Mouse (Mus musculus) liver, adult 10 weeks (tissue): ENCODE measurements around the gene Tmem176a. TPM values are rescaled to one million over a fixed set of nuclear protein-coding genes. Genes with fewer than 3 reads are reported as not detected.

Experiments
- polyA plus RNA-seq: library from polyadenylated mRNA; stranded (reverse); fragments of 350-450 nt; fragmentation: Illumina TruSeq; extraction: RNeasy Lipid Tissue Mini Kit (QIAGEN cat#74804); gene quantifications from one replicate; pipeline ENCODE4 v1.2.3, GENCODE M21; 2014; ENCODE audit warnings: low read depth, low replicate concordance

Tmem176a gene
- 74.1 TPM for polyA plus RNA-seq

GRCm38 (mm10) chr6:48840371-48840969 lies at the start of gene Tmem176a:
Tmem176a (plus strand) TSS chr6:48840919.

GRCm38 (mm10) chr6:48840973-48841625 lies 380 bp downstream of the Tmem176a start, which contains the start of gene Tmem176b:
Tmem176b (minus strand) TSS chr6:48841496.

GRCm38 (mm10) chr6:48872596-48872995 lies 31.9 kb downstream of the Tmem176a start, which contains the start of gene Aoc1:
Aoc1 (plus strand) TSS chr6:48872896.

Other genes with a start within 250 kb of the Tmem176a start
- gene Repin1, start 247.0 kb upstream of the Tmem176a start, polyA plus RNA-seq = 15.9 TPM
- not detected for gene Gm44965, start 247.0 kb upstream of the Tmem176a start, polyA plus RNA-seq
- gene Zfp775, start 238.9 kb upstream of the Tmem176a start, polyA plus RNA-seq = 0.08 TPM
- not detected for gene AI854703, start 214.2 kb upstream of the Tmem176a start, polyA plus RNA-seq
- gene Gimap8, start 193.7 kb upstream of the Tmem176a start, polyA plus RNA-seq = 8.2 TPM
- gene Gimap9, start 164.8 kb upstream of the Tmem176a start, polyA plus RNA-seq = 31.5 TPM
- gene Gimap4, start 156.4 kb upstream of the Tmem176a start, polyA plus RNA-seq = 32.8 TPM
- 17.0 TPM for gene Gimap6, start 132.7 kb upstream of the Tmem176a start, polyA plus RNA-seq
- not detected for gene Gm28053, start 122.3 kb upstream of the Tmem176a start, polyA plus RNA-seq
- gene Gimap7, start 122.3 kb upstream of the Tmem176a start, polyA plus RNA-seq = 1.3 TPM
- not detected for gene Gimap1, start 101.9 kb upstream of the Tmem176a start, polyA plus RNA-seq
- 0.87 TPM for gene Gimap5, start 94.7 kb upstream of the Tmem176a start, polyA plus RNA-seq
- gene Gimap3, start 70.1 kb upstream of the Tmem176a start, polyA plus RNA-seq = 1.8 TPM
- gene Tmem176b, start 577 bp downstream of the Tmem176a start, polyA plus RNA-seq = 51.6 TPM
- not detected for gene Aoc1, start 32.0 kb downstream of the Tmem176a start, polyA plus RNA-seq
- not detected for gene 1600015I10Rik, start 89.0 kb downstream of the Tmem176a start, polyA plus RNA-seq
- gene Doxl2, start 134.0 kb downstream of the Tmem176a start, polyA plus RNA-seq = not detected
- not detected for gene Svs1, start 145.9 kb downstream of the Tmem176a start, polyA plus RNA-seq
- gene Gpnmb, start 195.6 kb downstream of the Tmem176a start, polyA plus RNA-seq = not detected
- 23.5 TPM for gene Malsu1, start 232.9 kb downstream of the Tmem176a start, polyA plus RNA-seq